Mouse (Mus musculus) embryonic facial prominence, embryonic 15.5 days (tissue): ENCODE data around the gene Natd1. TPM values are rescaled to one million over a fixed set of nuclear protein-coding genes. Genes with fewer than 3 reads are reported as not detected.
A peak's percentile ranks its signal among the peaks of the same experiment; 100 is the strongest.

Source experiments
- ATAC-seq: fragments of 200-750 bp; cut with Nextera tagmentation; 2 replicates; pipeline ENCODE4 v1.8.0; 2017; ENCODE audit warnings: low read depth, moderate TSS enrichment; ENCODE audit not compliant: insufficient number of reproducible peaks, low FRiP score, low TSS enrichment
- H3K27ac ChIP-seq: fragments of 300-500 bp; sonication (generic); replicated peaks from 2 replicates; pipeline ENCODE4 v1.5.1; 2015; ENCODE audit warnings: mild to moderate bottlenecking, inconsistent platforms
- H3K27me3 ChIP-seq: fragments of 300-500 bp; sonication (generic); 2 replicates; pipeline ENCODE4 v1.6.1; 2015; ENCODE audit warnings: inconsistent platforms
- H3K36me3 ChIP-seq: fragments of 300-500 bp; sonication (generic); 2 replicates; pipeline ENCODE4 v1.6.1; 2015; ENCODE audit warnings: mild to moderate bottlenecking, inconsistent platforms
- H3K4me1 ChIP-seq: fragments of 300-500 bp; sonication (generic); 2 replicates; pipeline ENCODE4 v1.6.1; 2015; ENCODE audit warnings: inconsistent platforms
- H3K4me2 ChIP-seq: fragments of 300-500 bp; sonication (generic); replicated peaks from 2 replicates; pipeline ENCODE4 v1.6.1; 2015; ENCODE audit warnings: mild to moderate bottlenecking, inconsistent platforms
- H3K4me3 ChIP-seq: fragments of 300-500 bp; sonication (generic); replicated peaks from 2 replicates; pipeline ENCODE4 v1.5.1; 2015; ENCODE audit warnings: mild to moderate bottlenecking, inconsistent platforms
- H3K9ac ChIP-seq: fragments of 300-500 bp; sonication (generic); 2 replicates; pipeline ENCODE4 v1.6.1; 2015; ENCODE audit warnings: inconsistent platforms
- H3K9me3 ChIP-seq: fragments of 300-500 bp; sonication (generic); replicated peaks from 2 replicates; pipeline ENCODE4 v1.6.1; 2016; ENCODE audit warnings: inconsistent platforms
- WGBS: fragments of 180-500 bp; shearing (Covaris S2); methylation state at CpG from one replicate; pipeline ENCODE4 v1.1.7; 2015; 5-methylcytosine and 5-hydroxymethylcytosine counted together
- polyA plus RNA-seq: library from polyadenylated mRNA; unstranded; fragments of >200 nt; fragmentation: Nextera tagmentation; extraction: Ambion mirVana; gene quantifications from 2 replicates; pipeline ENCODE4 v1.2.1, GENCODE M21; 2015

Gene Natd1
- polyA plus RNA-seq, 1 experiment from 2014 or later, result 23.0 TPM

GRCm38 (mm10) chr11:60942263-60943015 is 27.9 kb upstream of the Natd1 start:
- Histone ChIP-seq H3K4me3 (no peak overlapping the region), H3K27ac (no peak overlapping the region), H3K9me3 (no peaks in the 10 kb centered on the region), H3K27me3 (no peaks in the 10 kb centered on the region), H3K4me2 (no peak overlapping the region), H3K9ac (no peak overlapping the region), H3K36me3 (peaks cover 51% of the 10 kb centered on the region), H3K4me1 (peaks cover 15% of the 10 kb centered on the region)
- WGBS, result 85% methylated on average over 9 of the region's 9 CpGs
- no peak for ATAC-seq

DNA sequence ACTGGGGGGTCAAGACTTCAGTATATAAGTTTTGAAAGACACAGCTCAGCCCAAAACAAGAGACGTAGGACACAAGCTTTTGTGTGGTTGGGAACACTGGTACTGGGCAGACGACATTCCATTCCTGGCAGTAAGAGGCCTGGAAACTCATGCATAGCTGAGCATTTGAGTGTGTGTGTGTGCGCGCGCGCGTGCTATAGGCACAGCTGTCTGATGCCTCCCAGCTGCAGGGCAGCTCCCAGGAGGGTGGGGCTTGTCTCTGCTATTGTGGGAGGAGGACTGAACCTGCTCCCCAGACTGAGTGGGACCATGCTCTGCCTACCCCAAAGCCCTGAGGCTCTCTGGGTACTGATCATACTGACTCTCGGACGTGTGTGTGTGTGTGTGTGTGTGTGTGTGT is 26.8 kb upstream of the Natd1 start:
- H3K9me3 ChIP-seq, result no peaks in the 10 kb centered on the region
- no peaks in the 10 kb centered on the region for H3K27me3 ChIP-seq
- H3K4me1 ChIP-seq, result peaks cover 21% of the 10 kb centered on the region
- H3K36me3 ChIP-seq, result peaks cover 40% of the 10 kb centered on the region
- H3K9ac ChIP-seq, result no peak overlapping the region
- ATAC-seq, result peak; percentile 80
- peak overlapping the region; percentile 75 for H3K27ac ChIP-seq
- 20% methylated on average over 9 of the region's 9 CpGs for WGBS
- no peak overlapping the region for H3K4me3 ChIP-seq
- no peak overlapping the region for H3K4me2 ChIP-seq

DNA sequence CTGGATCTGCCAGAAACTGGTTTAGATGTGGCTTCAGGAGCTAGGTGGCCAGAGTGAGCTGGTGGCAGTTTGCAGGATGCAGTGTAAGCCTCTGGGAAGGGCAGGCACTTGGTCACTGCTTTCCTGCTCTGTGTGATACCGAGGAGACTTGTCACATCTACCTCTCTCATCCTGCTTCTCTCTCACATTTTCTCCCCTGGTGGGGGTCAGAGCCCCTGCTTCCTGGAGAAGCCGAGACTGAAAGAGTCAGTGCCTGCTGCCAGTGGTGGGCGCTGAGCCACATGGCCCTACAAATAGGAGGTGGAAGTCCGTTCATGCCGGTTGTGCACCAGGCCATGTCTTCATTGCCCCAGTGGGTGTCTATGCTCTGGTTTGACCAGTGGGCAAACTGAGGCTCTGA is 26.0 kb upstream of the Natd1 start:
- peaks cover 24% of the 10 kb centered on the region for H3K4me1 ChIP-seq
- ATAC-seq, result no peak
- no peak overlapping the region for H3K9ac ChIP-seq
- peak overlapping the region; percentile 75; the same call in 1 of the 2 replicates for H3K27ac ChIP-seq
- H3K9me3 ChIP-seq, result no peaks in the 10 kb centered on the region
- no peaks in the 10 kb centered on the region for H3K27me3 ChIP-seq
- no peak overlapping the region for H3K4me2 ChIP-seq
- peaks cover 31% of the 10 kb centered on the region for H3K36me3 ChIP-seq
- 79% methylated on average over 5 of the region's 5 CpGs for WGBS
- H3K4me3 ChIP-seq, result no peak overlapping the region

- 85% methylated on average over 3 of the region's 3 CpGs for WGBS
- Histone ChIP-seq H3K4me1 (peaks cover 31% of the 10 kb centered on the region), H3K9ac (no peak overlapping the region), H3K27ac (no peak overlapping the region), H3K27me3 (no peaks in the 10 kb centered on the region), H3K9me3 (no peaks in the 10 kb centered on the region), H3K4me3 (no peak overlapping the region), H3K4me2 (no peak overlapping the region), H3K36me3 (peaks cover 27% of the 10 kb centered on the region)
- ATAC-seq, result no peak
Measured at GRCm38 (mm10) chr11:60939487-60939886, 24.9 kb upstream of the Natd1 start.

DNA sequence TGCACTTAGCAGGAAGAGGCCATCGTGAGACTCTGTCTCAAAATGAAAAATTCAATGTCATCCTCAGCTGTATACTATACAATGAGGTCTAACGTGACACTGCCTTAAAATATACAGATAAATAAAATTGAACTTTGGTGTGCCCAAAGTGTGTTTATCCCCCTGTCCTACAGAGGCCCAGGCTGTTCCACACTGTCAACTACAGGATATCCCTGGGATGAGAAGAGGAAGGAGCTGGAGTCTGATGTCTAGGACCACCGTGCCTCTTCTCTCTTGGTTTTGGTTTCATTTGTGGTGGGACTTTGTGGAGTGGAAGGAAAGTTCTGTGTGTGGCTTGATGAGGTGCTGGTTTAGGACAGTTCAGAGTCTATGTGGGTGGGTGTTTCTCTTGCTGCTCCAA is 23.1 kb upstream of the Natd1 start:
- 81% methylated on average over 3 of the region's 3 CpGs for WGBS
- Histone ChIP-seq H3K4me1 (peaks cover 49% of the 10 kb centered on the region), H3K9ac (no peak overlapping the region), H3K36me3 (peaks cover 9% of the 10 kb centered on the region), H3K27ac (no peak overlapping the region), H3K4me2 (no peak overlapping the region), H3K4me3 (no peak overlapping the region), H3K27me3 (no peaks in the 10 kb centered on the region), H3K9me3 (no peaks in the 10 kb centered on the region)
- ATAC-seq, result no peak

GRCm38 (mm10) chr11:60935975-60936373 is 21.4 kb upstream of the Natd1 start:
- Histone ChIP-seq H3K27me3 (no peaks in the 10 kb centered on the region), H3K27ac (no peak overlapping the region), H3K9me3 (no peaks in the 10 kb centered on the region), H3K4me3 (no peak overlapping the region), H3K4me1 (peaks cover 47% of the 10 kb centered on the region), H3K9ac (no peak overlapping the region), H3K4me2 (no peak overlapping the region), H3K36me3 (no peaks in the 10 kb centered on the region)
- no peak for ATAC-seq
- 62% methylated on average over 4 of the region's 4 CpGs for WGBS

DNA sequence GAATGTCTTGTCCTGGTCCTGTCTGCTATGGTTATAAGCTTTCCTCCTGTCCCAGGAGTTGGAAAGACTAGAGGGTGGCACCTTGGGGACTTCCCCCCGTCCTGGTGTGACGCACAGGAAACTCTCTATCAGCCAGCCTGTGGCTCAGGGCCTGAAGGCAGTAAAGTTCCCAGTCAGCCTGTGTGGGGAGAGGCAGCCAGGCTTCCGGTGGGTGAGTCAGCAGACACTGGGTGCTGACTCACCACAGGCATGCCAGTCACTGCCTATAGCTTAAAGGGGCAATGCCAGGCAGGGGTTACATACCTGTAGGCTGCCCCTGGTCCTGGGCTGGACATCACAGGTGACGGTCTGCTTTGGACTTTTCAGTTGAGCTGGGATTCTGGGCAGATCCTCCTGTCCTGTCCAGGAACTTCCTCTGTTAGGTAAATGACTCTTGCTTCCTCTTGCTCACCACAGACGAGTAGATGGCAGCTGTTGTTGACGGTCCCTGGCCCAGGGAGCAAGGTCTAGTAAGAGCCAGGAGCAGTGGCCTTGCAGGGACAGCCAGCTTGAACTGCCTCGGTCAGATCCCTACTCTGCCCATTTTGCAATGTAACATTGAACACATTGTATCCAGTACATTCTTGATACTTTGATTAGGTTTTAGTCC is 20.9 kb upstream of the Natd1 start:
- Histone ChIP-seq H3K27ac (no peak overlapping the region), H3K9ac (no peak overlapping the region), H3K9me3 (no peaks in the 10 kb centered on the region), H3K36me3 (no peaks in the 10 kb centered on the region), H3K4me1 (peaks cover 47% of the 10 kb centered on the region), H3K27me3 (no peaks in the 10 kb centered on the region), H3K4me3 (no peak overlapping the region), H3K4me2 (no peak overlapping the region)
- 64% methylated on average over 7 of the region's 7 CpGs for WGBS
- no peak for ATAC-seq

GRCm38 (mm10) chr11:60934795-60935194 is 20.2 kb upstream of the Natd1 start:
- Histone ChIP-seq H3K27ac (no peak overlapping the region), H3K36me3 (no peaks in the 10 kb centered on the region), H3K9ac (no peak overlapping the region), H3K4me3 (no peak overlapping the region), H3K4me1 (peaks cover 46% of the 10 kb centered on the region), H3K4me2 (no peak overlapping the region), H3K9me3 (no peaks in the 10 kb centered on the region), H3K27me3 (no peaks in the 10 kb centered on the region)
- no peak for ATAC-seq
- 77% methylated on average over 2 of the region's 2 CpGs for WGBS

DNA sequence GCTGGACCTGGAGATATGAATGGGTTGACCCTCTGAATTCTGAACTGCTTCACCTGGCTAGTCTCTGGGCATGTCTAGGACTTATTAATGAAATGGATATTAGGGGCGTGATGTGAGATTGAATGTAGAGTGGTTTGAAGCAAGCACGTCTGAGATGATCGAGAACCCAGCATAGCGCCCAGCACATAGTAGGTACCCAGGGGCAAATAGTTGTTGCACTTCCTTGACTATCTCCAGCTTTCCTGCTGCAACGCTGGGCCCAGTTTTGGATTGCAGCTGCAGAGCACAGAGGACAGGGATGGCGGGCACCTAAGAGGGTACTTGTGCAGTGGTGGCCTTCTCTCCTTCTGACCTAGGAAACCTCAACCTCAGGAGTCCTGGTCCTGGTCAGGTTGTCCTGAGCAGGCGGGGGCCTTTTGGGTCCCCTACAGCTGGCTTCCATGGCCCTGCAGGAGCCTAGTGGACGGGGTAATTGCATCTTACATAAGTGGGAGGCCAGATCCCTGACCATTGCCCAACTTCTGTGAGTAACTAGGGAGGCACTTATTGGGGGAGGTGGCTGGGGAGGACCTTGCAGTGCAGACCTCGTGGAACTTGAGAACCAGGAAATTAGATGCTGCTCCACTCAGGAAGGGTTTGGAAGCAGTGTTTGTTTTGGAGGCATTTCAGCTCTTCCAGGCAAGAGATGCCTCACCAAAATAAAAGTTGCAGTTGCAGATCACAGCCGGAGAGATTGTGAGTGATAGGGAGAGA is 18.8 kb upstream of the Natd1 start:
- ATAC-seq, result no peak
- Histone ChIP-seq H3K4me2 (peak overlapping the region; percentile 79), H3K9me3 (no peaks in the 10 kb centered on the region), H3K36me3 (no peaks in the 10 kb centered on the region), H3K27ac (peak overlapping the region; percentile 76; the same call in 1 of the 2 replicates), H3K9ac (no peak overlapping the region), H3K4me1 (peaks cover 46% of the 10 kb centered on the region), H3K4me3 (peak overlapping the region; percentile 81), H3K27me3 (no peaks in the 10 kb centered on the region)
- 72% methylated on average over 10 of the region's 10 CpGs for WGBS

- H3K4me3 ChIP-seq, result peak overlapping the region; percentile 81
- H3K4me1 ChIP-seq, result peaks cover 49% of the 10 kb centered on the region
- no peaks in the 10 kb centered on the region for H3K27me3 ChIP-seq
- WGBS, result 3% methylated on average over 7 of the region's 7 CpGs
- no peak for ATAC-seq
- peak overlapping the region; percentile 76 for H3K27ac ChIP-seq
- H3K9me3 ChIP-seq, result no peaks in the 10 kb centered on the region
- peak overlapping the region; percentile 66 for H3K9ac ChIP-seq
- peak overlapping the region; percentile 79 for H3K4me2 ChIP-seq
- H3K36me3 ChIP-seq, result no peaks in the 10 kb centered on the region
Measured at GRCm38 (mm10) chr11:60932503-60933020, 18.0 kb upstream of the Natd1 start.

GRCm38 (mm10) chr11:60931869-60932481 is 17.4 kb upstream of the Natd1 start, which contains the start of gene Map2k3:
Gene Map2k3, plus strand, starts transcription at chr11:60932033.
- peak within 1 kb of the TSS; percentile 81 for H3K4me3 ChIP-seq
- no peaks in the 10 kb centered on the region for H3K36me3 ChIP-seq
- H3K4me2 ChIP-seq, result peak within 1 kb of the TSS; percentile 79
- H3K27ac ChIP-seq, result peak within 1 kb of the TSS; percentile 76
- no peaks in the 10 kb centered on the region for H3K27me3 ChIP-seq
- peak; percentile 97 for ATAC-seq
- H3K9ac ChIP-seq, result peak within 1 kb of the TSS; percentile 66
- no peaks in the 10 kb centered on the region for H3K9me3 ChIP-seq
- WGBS, result under 1% methylated on average over 55 of the region's 59 CpGs
- peaks cover 50% of the 10 kb centered on the region for H3K4me1 ChIP-seq
